Mouse (Mus musculus) C2C12 (cell line): ENCODE measurements around the gene Parp9.

Experiments used
- CEBPB ChIP-seq: IDR thresholded peaks from one replicate; pipeline ENCODE4 v1.6.1; 2011; ENCODE audit warnings: low read depth, mild to moderate bottlenecking, control low read depth, moderate library complexity
- CTCF ChIP-seq: IDR thresholded peaks from one replicate; pipeline ENCODE4 v1.5.1; 2011; ENCODE audit not compliant: control insufficient read depth, insufficient read depth, insufficient read length
- MAX ChIP-seq: IDR thresholded peaks from one replicate; pipeline ENCODE4 v1.6.1; 2011; ENCODE audit warnings: mild to moderate bottlenecking, control low read depth
- MYOD1 ChIP-seq: IDR thresholded peaks from one replicate; pipeline ENCODE4 v1.6.1; 2011; ENCODE audit warnings: low read depth; ENCODE audit not compliant: control insufficient read depth, insufficient read length
- MYOG ChIP-seq: IDR thresholded peaks from one replicate; pipeline ENCODE4 v1.6.1; 2011; ENCODE audit not compliant: control insufficient read depth, insufficient read length; ENCODE audit errors: extremely low read depth

GRCm38 (mm10) chr16:35952628-35953130 is 14.4 kb downstream of the Parp9 start:
- TF ChIP-seq MAX (no peak), CTCF (no peak), MYOD1 (no peak), CEBPB (no peak), MYOG (no peak)
